Mouse (Mus musculus) bone marrow macrophage, adult 2 months (primary cell): ENCODE data around the gene Cldn7.

ENCODE experiments used
- CTCF ChIP-seq: IDR thresholded peaks from 2 replicates; pipeline ENCODE4 v1.5.1; 2012; ENCODE audit warnings: low read depth, mild to moderate bottlenecking, low read length, moderate library complexity
- POLR2A ChIP-seq: IDR thresholded peaks from 2 replicates; pipeline ENCODE4 v1.6.1; 2012; ENCODE audit warnings: mild to moderate bottlenecking, low read depth, low read length, borderline replicate concordance

DNA sequence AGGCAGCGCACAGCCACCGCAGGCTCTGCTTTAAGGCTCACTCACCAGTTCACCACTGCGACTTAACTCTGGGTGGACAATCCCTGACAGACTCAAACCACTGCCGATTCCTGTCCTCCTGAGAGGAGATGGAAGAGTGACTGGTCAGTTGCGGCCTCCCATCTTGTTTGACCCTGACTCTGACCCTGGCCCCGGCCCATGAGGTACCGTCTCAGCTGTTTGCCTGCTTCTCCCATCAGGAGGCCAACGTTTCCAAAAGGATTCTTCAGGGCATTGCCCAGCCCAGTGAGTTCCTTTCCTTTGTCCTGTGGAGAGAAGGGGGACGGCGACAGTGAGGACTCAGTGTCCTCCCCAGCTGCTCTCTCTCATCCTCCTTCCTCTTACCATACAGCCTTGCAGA, 46.4 kb downstream of the Cldn7 start:
- no peak for TF ChIP-seq POLR2A
- TF ChIP-seq CTCF = no peak
